Mouse (Mus musculus) liver, embryonic 11.5 days (tissue): ENCODE measurements around the gene Sema6c. TPM values are rescaled to one million over a fixed set of nuclear protein-coding genes. Genes with fewer than 3 reads are reported as not detected.
"Not testable (repeated sequence)": the region's sequence is repeated elsewhere in the genome, so short reads cannot be mapped to it uniquely, and the experiment has no call there.

Experiments used
- ATAC-seq: fragments of 200-750 bp; cut with Nextera tagmentation; replicated peaks from 2 replicates; pipeline ENCODE4 v1.8.0; 2017; ENCODE audit warnings: moderate number of reproducible peaks, mild to moderate bottlenecking, moderate TSS enrichment, moderate library complexity; ENCODE audit not compliant: low FRiP score
- DNase-seq: peaks from one replicate; pipeline ENCODE4 v3.0.0-alpha.2; 2017; ENCODE audit warnings: low spot score
- H3K27ac ChIP-seq: fragments of 300-500 bp; sonication (generic); 2 replicates; pipeline ENCODE4 v1.5.1; 2014; ENCODE audit warnings: mild to moderate bottlenecking, low read depth, low read length, control low read depth
- H3K27me3 ChIP-seq: fragments of 300-500 bp; sonication (generic); replicated peaks from 2 replicates; pipeline ENCODE4 v1.6.1; 2014; ENCODE audit warnings: low read length, mixed read lengths; ENCODE audit not compliant: control insufficient read depth, insufficient read depth
- H3K36me3 ChIP-seq: fragments of 300-500 bp; sonication (generic); 2 replicates; pipeline ENCODE4 v1.6.1; 2014; ENCODE audit warnings: mild to moderate bottlenecking, low read length, moderate library complexity, mixed read lengths; ENCODE audit not compliant: control insufficient read depth, insufficient read depth
- H3K4me1 ChIP-seq: fragments of 300-500 bp; sonication (generic); replicated peaks from 2 replicates; pipeline ENCODE4 v1.6.1; 2014; ENCODE audit warnings: low read length, mixed read lengths; ENCODE audit not compliant: control insufficient read depth, insufficient read depth
- H3K4me2 ChIP-seq: fragments of 300-500 bp; sonication (generic); 2 replicates; pipeline ENCODE4 v1.6.1; 2014; ENCODE audit warnings: mild to moderate bottlenecking, control low read depth, moderate library complexity
- H3K4me3 ChIP-seq: fragments of 300-500 bp; sonication (generic); 2 replicates; pipeline ENCODE4 v1.5.1; 2014; ENCODE audit warnings: low read depth, low read length, control low read depth
- H3K9ac ChIP-seq: fragments of 300-500 bp; sonication (generic); 2 replicates; pipeline ENCODE4 v1.6.1; 2014; ENCODE audit warnings: low read depth, low read length, control low read depth
- H3K9me3 ChIP-seq: fragments of 300-500 bp; sonication (generic); 2 replicates; pipeline ENCODE4 v1.6.1; 2016; ENCODE audit warnings: low read length, inconsistent platforms, mixed read lengths; ENCODE audit not compliant: control insufficient read depth
- WGBS: fragments of 180-500 bp; shearing (Covaris S2); extraction: QIAGEN DNeasy Blood & Tissue Kit; methylation state at CpG from one replicate; pipeline ENCODE4 v1.1.7; 2014; 5-methylcytosine and 5-hydroxymethylcytosine counted together
- polyA plus RNA-seq: library from polyadenylated mRNA; unstranded; fragments of >200 nt; fragmentation: Nextera tagmentation; extraction: Ambion mirVana; gene quantifications from 2 replicates; pipeline ENCODE4 v1.2.1, GENCODE M21; 2014

The Sema6c gene
- polyA plus RNA-seq, 1 experiment from 2014 or later = 2.8 TPM

DNA sequence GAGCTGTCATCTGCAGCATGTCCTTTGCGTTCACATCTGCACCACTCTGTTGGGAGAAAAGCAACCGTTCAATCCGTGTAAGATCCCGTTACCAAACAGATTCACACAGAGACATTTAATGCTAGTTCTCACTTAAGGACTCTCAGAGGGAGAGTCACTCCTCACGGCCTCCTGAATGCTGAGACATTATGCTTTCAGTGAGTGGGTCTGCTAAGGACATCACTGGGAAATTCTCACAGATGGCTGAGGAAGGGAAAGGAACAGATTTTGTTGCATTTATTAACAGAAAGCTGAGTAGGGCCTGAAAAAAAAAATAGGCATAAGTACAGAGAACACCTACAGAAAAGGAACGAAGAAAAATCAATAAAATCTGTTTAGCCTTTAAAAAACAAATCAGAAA lies 43.6 kb downstream of the Sema6c start:
- Histone ChIP-seq H3K4me1 (no peaks in the 10 kb centered on the region), H3K4me2 (no peak overlapping the region), H3K36me3 (peaks cover 50% of the 10 kb centered on the region), H3K9ac (no peak overlapping the region), H3K27me3 (no peaks in the 10 kb centered on the region), H3K9me3 (no peaks in the 10 kb centered on the region), H3K4me3 (no peak overlapping the region), H3K27ac (no peak overlapping the region)
- WGBS = 88% methylated on average over 6 of the region's 6 CpGs
- no peak for ATAC-seq
- no peak for DNase-seq

DNA sequence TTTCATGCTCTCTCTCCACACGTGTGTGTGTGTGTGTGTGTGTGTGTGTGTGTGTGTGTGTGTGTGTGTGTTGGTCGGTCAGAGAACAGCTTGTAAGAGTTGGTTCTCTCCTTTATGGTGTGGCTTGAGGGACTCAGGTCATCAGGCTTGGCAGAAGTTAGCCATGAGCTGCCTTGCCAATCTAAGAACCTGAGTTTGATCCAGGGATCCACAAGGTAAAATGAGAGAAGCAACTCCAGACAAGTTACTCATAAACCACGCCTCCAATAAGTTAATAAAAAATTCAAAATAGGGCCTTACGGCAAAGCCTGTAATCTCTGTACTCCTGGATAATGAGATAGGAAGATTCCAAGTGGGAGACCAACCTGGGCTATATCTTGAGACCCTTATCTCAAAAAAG lies 48.0 kb downstream of the Sema6c start:
- peaks cover 23% of the 10 kb centered on the region for H3K36me3 ChIP-seq
- DNase-seq (no peak), ATAC-seq (no peak)
- no peak overlapping the region for H3K9ac ChIP-seq
- H3K27me3 ChIP-seq = no peaks in the 10 kb centered on the region
- 96% methylated on average over 4 of the region's 4 CpGs for WGBS
- H3K9me3 ChIP-seq = no peaks in the 10 kb centered on the region
- H3K27ac ChIP-seq = no peak overlapping the region
- H3K4me2 ChIP-seq = no peak overlapping the region
- H3K4me3 ChIP-seq = no peak overlapping the region
- no peaks in the 10 kb centered on the region for H3K4me1 ChIP-seq

DNA sequence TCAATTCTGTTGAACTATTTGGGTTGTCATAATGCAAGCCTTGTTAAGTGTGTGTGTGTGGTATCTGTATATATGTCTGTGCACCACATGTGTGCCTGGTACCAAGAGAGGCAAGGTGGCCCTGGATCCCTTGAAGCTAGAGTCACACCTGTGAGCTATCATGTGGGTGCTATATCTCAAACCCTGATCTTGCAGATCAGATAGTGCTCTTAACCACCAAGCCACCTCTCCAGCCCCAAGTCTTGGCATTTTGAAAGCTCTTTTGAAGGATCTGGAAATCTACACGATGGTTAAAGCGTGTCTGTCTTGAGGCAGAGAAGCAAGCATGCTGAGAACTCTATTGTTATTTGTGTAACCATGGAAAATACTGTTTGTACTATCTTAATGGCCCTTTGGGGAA lies 50.3 kb downstream of the Sema6c start:
- H3K27ac ChIP-seq = no peak overlapping the region
- no peaks in the 10 kb centered on the region for H3K4me1 ChIP-seq
- H3K4me3 ChIP-seq = no peak overlapping the region
- 93% methylated on average over 2 of the region's 2 CpGs for WGBS
- H3K27me3 ChIP-seq = no peaks in the 10 kb centered on the region
- no peak overlapping the region for H3K9ac ChIP-seq
- H3K9me3 ChIP-seq = no peaks in the 10 kb centered on the region
- no peak overlapping the region for H3K4me2 ChIP-seq
- DNase-seq = no peak
- no peak for ATAC-seq
- peaks cover 16% of the 10 kb centered on the region for H3K36me3 ChIP-seq

DNA sequence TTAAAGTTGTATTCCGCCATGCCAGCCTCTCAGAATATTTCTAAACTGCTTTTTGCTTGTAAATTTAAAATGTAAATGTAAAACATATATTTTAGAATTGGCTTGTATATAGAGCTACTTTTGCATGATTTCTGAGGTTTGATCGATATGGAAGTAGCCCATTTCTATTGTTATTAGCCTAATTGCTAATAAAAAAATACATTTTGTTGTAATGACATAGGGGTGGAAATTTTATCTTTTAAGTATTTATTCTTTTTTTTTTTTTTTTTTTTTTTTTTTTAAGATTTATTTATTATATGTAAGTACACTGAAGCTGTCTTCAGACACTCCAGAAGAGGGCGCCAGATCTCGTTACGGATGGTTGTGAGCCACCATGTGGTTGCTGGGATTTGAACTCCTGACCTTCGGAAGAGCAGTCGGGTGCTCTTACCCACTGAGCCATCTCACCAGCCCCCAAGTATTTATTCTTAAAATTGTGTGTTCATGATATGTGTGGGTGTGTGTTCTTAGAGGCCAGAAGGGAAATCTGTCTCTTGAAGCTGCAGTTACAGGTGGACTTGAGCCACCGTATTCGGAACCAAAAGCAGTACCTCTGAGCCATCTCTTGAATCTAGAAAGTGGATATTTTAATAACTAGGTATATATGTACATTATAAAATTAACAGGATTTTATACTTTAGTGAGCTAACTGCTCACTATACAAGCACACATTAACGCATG lies 52.8 kb downstream of the Sema6c start:
- H3K27me3 ChIP-seq, ATAC-seq, H3K4me1 ChIP-seq, H3K27ac ChIP-seq, H3K4me2 ChIP-seq, DNase-seq, H3K9me3 ChIP-seq, H3K4me3 ChIP-seq, H3K9ac ChIP-seq, H3K36me3 ChIP-seq: not testable (repeated sequence)
- WGBS = 92% methylated on average over 7 of the region's 10 CpGs

DNA sequence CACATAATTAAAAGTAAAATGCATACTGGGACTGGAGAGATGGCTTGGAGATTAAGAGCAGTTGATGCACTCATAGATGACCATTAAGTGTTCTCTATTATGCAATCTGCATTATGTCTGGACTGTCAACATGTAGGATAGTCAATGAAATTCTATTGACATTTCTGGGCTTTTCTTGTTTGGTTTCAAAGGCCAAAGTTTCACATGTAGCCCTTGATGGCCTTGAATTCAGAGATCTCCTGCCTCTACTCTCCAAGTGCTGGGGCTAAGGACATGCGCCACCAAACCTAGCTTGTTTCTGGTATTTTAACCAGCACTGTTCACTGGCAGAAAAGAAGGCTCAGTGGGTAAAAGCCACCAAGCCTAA lies 53.3 kb downstream of the Sema6c start:
- no peak overlapping the region for H3K4me2 ChIP-seq
- ATAC-seq = no peak
- peak overlapping the region; percentile 4; the same call in 1 of the 2 replicates for H3K27ac ChIP-seq
- H3K36me3 ChIP-seq = peaks cover 5% of the 10 kb centered on the region; the same call in 1 of the 2 replicates
- H3K9me3 ChIP-seq = no peaks in the 10 kb centered on the region
- peaks cover 6% of the 10 kb centered on the region for H3K4me1 ChIP-seq
- DNase-seq = no peak
- H3K27me3 ChIP-seq = no peaks in the 10 kb centered on the region
- WGBS = 97% methylated on average over 1 of the region's 1 CpGs
- H3K9ac ChIP-seq = no peak overlapping the region
- no peak overlapping the region for H3K4me3 ChIP-seq

DNA sequence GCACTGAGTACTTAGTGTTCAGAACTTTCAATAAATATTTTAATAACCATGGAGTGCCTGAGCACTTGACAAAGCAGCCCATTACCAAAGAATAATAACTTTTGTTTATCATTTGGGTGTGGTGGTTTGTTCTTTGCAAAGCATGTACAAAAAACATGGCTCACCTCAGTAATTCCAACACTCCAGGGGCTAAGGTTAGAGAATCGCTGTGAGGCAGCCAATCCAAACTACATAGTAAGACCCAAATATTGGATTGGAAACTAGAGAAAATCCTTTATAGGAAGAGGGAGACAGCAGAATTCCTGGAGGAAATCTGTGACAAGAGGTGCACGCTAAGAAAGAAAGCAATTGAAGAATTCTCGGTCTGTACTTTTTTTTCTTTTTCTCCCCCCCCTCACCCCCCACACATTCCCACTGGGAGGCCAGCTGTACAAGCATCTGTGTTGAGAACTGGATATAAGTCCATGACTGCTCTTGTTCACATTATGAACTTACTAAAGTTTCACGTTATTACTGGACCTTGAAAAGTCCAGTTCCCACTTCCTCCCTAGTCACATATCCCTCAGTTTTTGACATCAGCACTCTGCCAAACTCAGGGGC lies 56.5 kb downstream of the Sema6c start:
- peak overlapping the region; percentile 77 for H3K4me3 ChIP-seq
- peaks cover 15% of the 10 kb centered on the region for H3K36me3 ChIP-seq
- H3K4me2 ChIP-seq = peak overlapping the region; percentile 73
- no peaks in the 10 kb centered on the region for H3K9me3 ChIP-seq
- WGBS = 26% methylated on average over 4 of the region's 4 CpGs
- H3K27ac ChIP-seq = peak overlapping the region; percentile 96
- H3K27me3 ChIP-seq = no peaks in the 10 kb centered on the region
- peak overlapping the region; percentile 94 for H3K9ac ChIP-seq
- no peak for DNase-seq
- no peak; the same call in 1 of the 2 replicates for ATAC-seq
- H3K4me1 ChIP-seq = peaks cover 6% of the 10 kb centered on the region

DNA sequence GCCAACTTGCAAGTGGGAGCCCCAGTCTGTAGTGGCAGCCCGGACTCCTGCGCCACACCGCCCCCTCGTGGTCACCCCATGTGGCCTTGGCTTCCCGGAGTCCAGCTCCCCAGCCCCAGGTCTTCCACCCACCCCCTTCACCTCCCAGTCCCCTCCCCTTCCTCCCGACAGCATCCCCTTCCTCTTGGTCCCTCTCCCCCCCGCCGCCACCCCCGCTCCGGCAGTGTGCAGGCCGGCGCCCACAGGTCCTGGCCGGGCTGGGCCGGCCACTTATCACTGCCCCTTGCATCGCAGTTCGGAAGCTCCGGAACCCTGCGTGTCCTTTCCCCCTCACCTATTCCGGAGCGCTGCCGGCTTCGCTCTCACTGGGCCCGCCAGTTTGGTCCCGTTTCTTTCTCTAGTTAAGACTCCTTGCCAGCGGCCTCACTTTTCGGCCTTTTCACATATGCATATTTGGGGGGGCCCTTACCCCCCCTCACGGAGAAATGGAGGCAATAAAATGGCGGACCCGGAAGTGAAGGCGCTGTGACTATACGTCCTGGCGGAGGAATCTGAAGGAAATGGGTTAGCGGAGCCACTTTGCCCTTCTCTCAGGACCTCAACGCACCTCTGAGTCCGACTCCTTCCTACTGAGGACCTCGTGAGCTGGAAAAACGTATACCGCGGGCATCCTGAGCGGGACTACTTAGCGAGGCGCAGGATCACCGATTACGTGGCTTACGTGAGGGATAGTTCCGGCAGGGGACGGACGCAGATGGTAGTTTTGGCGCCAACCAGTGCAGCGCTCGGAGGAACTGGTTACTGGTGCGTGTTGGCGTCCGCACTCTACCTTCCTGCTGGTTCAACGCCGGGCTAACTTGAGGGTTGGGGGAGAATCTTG lies 57.2 kb downstream of the Sema6c start, which contains the start of gene Gabpb2:
TSS of gene Gabpb2 (minus strand) at position 662 of the 880 bp plus-strand sequence.
- Histone ChIP-seq H3K27ac (peak within 1 kb of the TSS; percentile 96), H3K4me2 (peak within 1 kb of the TSS; percentile 73), H3K9me3 (no peaks in the 10 kb centered on the region), H3K4me1 (peaks cover 6% of the 10 kb centered on the region), H3K9ac (peak within 1 kb of the TSS; percentile 94), H3K27me3 (no peaks in the 10 kb centered on the region), H3K36me3 (peaks cover 15% of the 10 kb centered on the region), H3K4me3 (peak within 1 kb of the TSS; percentile 77)
- DNase-seq (peak; percentile 96), ATAC-seq (peak; percentile 86)
- under 1% methylated on average over 56 of the region's 56 CpGs for WGBS

DNA sequence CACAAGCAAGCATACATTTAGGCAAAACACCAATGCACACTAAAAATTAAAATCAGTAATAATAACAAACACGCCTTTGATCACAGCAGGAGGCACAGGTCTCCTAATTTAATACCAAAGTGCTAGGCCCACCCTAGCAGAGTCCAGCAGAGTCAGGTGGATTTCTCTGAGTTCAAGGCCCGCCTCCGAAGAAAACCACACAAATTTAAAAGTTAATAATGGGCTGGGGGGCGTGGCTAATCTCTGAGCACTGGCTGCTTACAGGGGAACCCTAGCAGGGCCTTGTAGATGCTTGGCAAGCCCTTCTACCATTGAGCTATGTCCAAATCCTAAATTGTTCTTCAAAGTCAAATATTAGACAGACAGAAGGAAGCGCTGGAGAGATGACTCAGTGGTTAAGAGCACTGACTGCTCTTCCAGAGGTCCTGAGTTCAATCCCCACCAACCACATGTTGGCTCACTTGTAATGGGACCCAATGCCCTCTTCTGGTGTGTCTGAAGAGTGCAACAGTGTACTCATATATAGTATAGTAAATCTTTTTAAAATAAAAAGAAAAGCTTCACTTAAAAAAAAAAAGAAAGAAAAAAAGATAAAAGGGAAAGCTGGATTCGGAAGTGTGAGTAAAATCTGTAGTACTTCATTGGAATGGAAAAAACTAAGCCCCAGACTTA lies 58.3 kb downstream of the Sema6c start:
- peak; percentile 55 for DNase-seq
- H3K36me3 ChIP-seq = peaks cover 17% of the 10 kb centered on the region
- peak overlapping the region; percentile 73 for H3K4me2 ChIP-seq
- H3K27ac ChIP-seq = peak overlapping the region; percentile 96
- peak overlapping the region; percentile 94 for H3K9ac ChIP-seq
- 56% methylated on average over 6 of the region's 6 CpGs for WGBS
- peaks cover 6% of the 10 kb centered on the region for H3K4me1 ChIP-seq
- peak overlapping the region; percentile 77 for H3K4me3 ChIP-seq
- peak; percentile 8; the same call in 1 of the 2 replicates for ATAC-seq
- no peaks in the 10 kb centered on the region for H3K9me3 ChIP-seq
- H3K27me3 ChIP-seq = no peaks in the 10 kb centered on the region
